Mouse (Mus musculus): Measurements from ENCODE around the gene Cdc6. TPM values are rescaled to one million over a fixed set of nuclear protein-coding genes. Genes with fewer than 3 reads are reported as not detected.

Gene Cdc6
- total and polyA plus RNA-seq, 3 experiments = 4.1 to 63.4 (median 60.7) TPM

GRCm38 (mm10) chr11:98954373-98954772, 46.8 kb downstream of the Cdc6 start:
- Histone ChIP-seq H3K9me3 (replicated peaks) (no peaks in the 10 kb centered on the region), H3K27me3 (ENCODE audit: insufficient read depth, low read length) (no peaks in the 10 kb centered on the region), H3K4me3 (ENCODE audit: low read depth, low read length) (peak overlapping the region; percentile 59; the same call in 1 of the 2 replicates), H3K4me1 (ENCODE audit: insufficient read depth, low read depth, low read length) (peaks cover 97% of the 10 kb centered on the region), H3K36me3 (replicated peaks) (peaks cover 70% of the 10 kb centered on the region)
- 0 out of 2 replicates have a peak, but pooled peaks have one; percentile 11 for ATAC-seq (ENCODE audit: extremely low read depth, insufficient number of reproducible peaks, low FRiP score, poor library complexity, severe bottlenecking)
- no peak for TF ChIP-seq GATA1 (IDR thresholded peaks at IDR 0.05; ENCODE audit: borderline replicate concordance, low read length)
- no peak for TF ChIP-seq POLR2AphosphoS5 (IDR thresholded peaks at IDR 0.05; ENCODE audit: insufficient replicate concordance, low read depth, low read length)
- no peak for TF ChIP-seq CTCF (IDR thresholded peaks at IDR 0.05; ENCODE audit: low read depth, low read length)
- TF ChIP-seq GATA2 (IDR thresholded peaks at IDR 0.05; ENCODE audit: borderline replicate concordance, low read depth, low read length) = no peak
- TF ChIP-seq TAL1 (conservative IDR thresholded peaks at IDR 0.05; ENCODE audit: low read depth, low read length) = no peak
- peak; percentile 45 for DNase-seq (ENCODE audit: low spot score)

GRCm38 (mm10) chr11:98954801-98955706, 47.5 kb downstream of the Cdc6 start:
- ATAC-seq (ENCODE audit: extremely low read depth, insufficient number of reproducible peaks, low FRiP score, poor library complexity, severe bottlenecking) = no peak
- Histone ChIP-seq H3K4me3 (ENCODE audit: low read depth, low read length) (peak overlapping the region; percentile 59; the same call in 1 of the 2 replicates), H3K4me1 (ENCODE audit: insufficient read depth, low read depth, low read length) (peaks cover 97% of the 10 kb centered on the region), H3K36me3 (replicated peaks) (peaks cover 64% of the 10 kb centered on the region), H3K9me3 (replicated peaks) (no peaks in the 10 kb centered on the region), H3K27me3 (ENCODE audit: insufficient read depth, low read length) (no peaks in the 10 kb centered on the region)
- TF ChIP-seq TAL1 (conservative IDR thresholded peaks at IDR 0.05; ENCODE audit: low read depth, low read length) = no peak
- no peak for TF ChIP-seq POLR2AphosphoS5 (IDR thresholded peaks at IDR 0.05; ENCODE audit: insufficient replicate concordance, low read depth, low read length)
- no peak for TF ChIP-seq GATA1 (IDR thresholded peaks at IDR 0.05; ENCODE audit: borderline replicate concordance, low read length)
- TF ChIP-seq GATA2 (IDR thresholded peaks at IDR 0.05; ENCODE audit: borderline replicate concordance, low read depth, low read length) = no peak
- no peak for TF ChIP-seq CTCF (IDR thresholded peaks at IDR 0.05; ENCODE audit: low read depth, low read length)
- DNase-seq (ENCODE audit: low spot score) = peak; percentile 58

DNA sequence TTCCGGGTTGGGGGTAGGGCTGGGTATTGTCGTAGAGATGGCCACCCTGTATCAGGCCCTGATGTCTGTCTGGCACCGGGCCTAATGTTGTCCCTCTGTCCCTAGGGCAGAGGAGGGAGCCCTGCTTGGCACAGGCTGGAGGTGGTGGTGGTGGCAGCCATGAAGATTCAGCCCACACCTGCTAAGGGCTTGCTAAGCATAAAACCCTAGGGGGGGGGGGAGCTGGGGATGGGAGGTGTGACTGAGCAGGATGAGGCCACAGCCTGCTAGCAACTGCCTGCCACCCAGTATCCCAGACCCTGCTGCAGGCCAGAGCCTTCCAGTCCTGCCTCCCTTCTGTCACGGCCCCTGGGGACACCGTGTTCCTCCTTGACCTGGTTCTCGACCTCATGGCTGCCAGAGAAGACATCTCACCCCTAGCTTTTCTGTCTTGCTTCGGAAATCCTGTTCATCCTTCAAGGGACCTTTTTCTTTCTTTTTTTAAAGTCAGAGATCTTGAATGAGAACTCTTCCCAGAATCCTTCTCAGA, 48.2 kb downstream of the Cdc6 start:
- H3K4me1 ChIP-seq (ENCODE audit: insufficient read depth, low read depth, low read length) = peaks cover 96% of the 10 kb centered on the region
- no peak for ATAC-seq (ENCODE audit: extremely low read depth, insufficient number of reproducible peaks, low FRiP score, poor library complexity, severe bottlenecking)
- TF ChIP-seq GATA2 (IDR thresholded peaks at IDR 0.05; ENCODE audit: borderline replicate concordance, low read depth, low read length) = no peak
- H3K4me3 ChIP-seq (ENCODE audit: low read depth, low read length) = peak overlapping the region; percentile 66; the same call in 1 of the 2 replicates
- peaks cover under 1% of the 10 kb centered on the region; the same call in 1 of the 2 replicates for H3K27me3 ChIP-seq (ENCODE audit: insufficient read depth, low read length)
- peaks cover 56% of the 10 kb centered on the region for H3K36me3 ChIP-seq (replicated peaks)
- DNase-seq (ENCODE audit: low spot score) = peak; percentile 53
- no peaks in the 10 kb centered on the region for H3K9me3 ChIP-seq (replicated peaks)

DNA sequence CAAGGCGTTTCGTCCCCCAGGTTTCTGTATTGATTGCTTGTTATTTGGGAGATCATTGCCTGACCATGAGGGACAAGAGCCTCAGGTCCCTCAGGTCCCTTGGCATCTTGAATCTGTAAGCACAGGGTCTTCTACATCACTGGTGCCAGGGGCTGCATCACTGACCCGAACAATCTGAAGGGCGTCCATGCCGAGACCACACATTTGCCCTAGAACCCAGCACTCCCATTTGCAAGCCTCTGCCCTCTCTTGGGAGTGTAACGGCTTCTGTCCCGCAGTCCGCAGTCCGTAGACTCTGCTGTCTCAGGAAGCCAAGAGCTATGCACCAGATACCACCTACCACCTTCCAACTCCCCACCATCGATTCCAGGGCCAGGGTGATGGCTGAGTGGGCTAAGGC, 48.7 kb downstream of the Cdc6 start:
- peak overlapping the region; percentile 56; the same call in 1 of the 2 replicates for H3K4me3 ChIP-seq (ENCODE audit: low read depth, low read length)
- peaks cover 55% of the 10 kb centered on the region for H3K36me3 ChIP-seq (replicated peaks)
- peaks cover 6% of the 10 kb centered on the region; the same call in 1 of the 2 replicates for H3K27me3 ChIP-seq (ENCODE audit: insufficient read depth, low read length)
- ATAC-seq (ENCODE audit: extremely low read depth, insufficient number of reproducible peaks, low FRiP score, poor library complexity, severe bottlenecking) = no peak
- no peak for DNase-seq (ENCODE audit: low spot score)
- peaks cover 96% of the 10 kb centered on the region for H3K4me1 ChIP-seq (ENCODE audit: insufficient read depth, low read depth, low read length)
- no peak for TF ChIP-seq GATA1 (IDR thresholded peaks at IDR 0.05; ENCODE audit: borderline replicate concordance, low read length)
- no peaks in the 10 kb centered on the region for H3K9me3 ChIP-seq (replicated peaks)

DNA sequence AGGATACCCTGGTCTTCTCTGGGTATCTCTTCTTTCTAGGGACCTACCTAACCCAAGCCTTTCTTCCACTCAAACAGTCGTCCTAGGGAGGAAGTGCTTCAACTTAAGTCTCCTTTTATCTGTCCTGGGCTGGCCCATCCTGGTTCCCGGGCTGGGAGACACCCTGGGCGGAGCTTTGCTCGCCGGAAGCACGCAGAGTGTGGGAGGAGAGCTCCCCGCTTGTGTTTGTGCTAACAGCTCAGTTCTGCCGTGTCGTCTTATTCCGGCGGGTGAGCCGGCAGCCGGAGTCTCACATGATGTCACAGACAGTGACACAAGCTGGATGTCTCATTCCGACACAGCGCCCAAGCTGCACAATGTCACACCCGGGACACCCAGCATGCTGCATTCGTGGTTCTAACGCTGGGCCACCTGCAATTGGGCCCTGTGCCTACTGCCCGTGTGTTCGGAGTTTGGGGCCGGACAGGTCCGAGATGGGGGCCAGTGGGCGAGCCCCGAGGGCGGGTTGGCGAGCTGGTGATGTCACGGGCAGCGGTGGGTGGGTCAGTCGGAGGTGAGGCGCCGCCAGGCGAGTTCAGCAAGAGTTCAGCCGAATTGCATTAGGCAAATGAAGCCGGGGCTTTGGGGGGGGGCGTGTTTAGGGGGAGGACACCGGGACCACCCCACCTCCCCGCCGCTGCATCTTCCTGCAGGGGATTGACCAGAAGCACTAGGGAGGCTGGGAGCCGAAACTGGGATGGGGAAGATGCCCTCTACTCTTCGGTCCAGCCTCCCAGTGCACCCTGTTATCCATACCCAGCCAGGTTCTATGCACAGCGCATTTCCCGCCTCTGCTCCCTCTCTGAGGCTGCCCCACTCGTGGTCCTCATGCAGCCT, 52.1 kb downstream of the Cdc6 start:
- TF ChIP-seq GATA2 (IDR thresholded peaks at IDR 0.05; ENCODE audit: borderline replicate concordance, low read depth, low read length) = no peak
- no peak for TF ChIP-seq CTCF (IDR thresholded peaks at IDR 0.05; ENCODE audit: low read depth, low read length)
- TF ChIP-seq GATA1 (IDR thresholded peaks at IDR 0.05; ENCODE audit: borderline replicate concordance, low read length) = no peak
- no peak for TF ChIP-seq POLR2AphosphoS5 (IDR thresholded peaks at IDR 0.05; ENCODE audit: insufficient replicate concordance, low read depth, low read length)
- TF ChIP-seq TAL1 (conservative IDR thresholded peaks at IDR 0.05; ENCODE audit: low read depth, low read length) = no peak
- peak; percentile 84 for DNase-seq (ENCODE audit: low spot score)
- Histone ChIP-seq H3K36me3 (replicated peaks) (peaks cover 50% of the 10 kb centered on the region), H3K27me3 (ENCODE audit: insufficient read depth, low read length) (peaks cover 24% of the 10 kb centered on the region), H3K9me3 (replicated peaks) (no peaks in the 10 kb centered on the region), H3K4me3 (ENCODE audit: low read depth, low read length) (peak overlapping the region; percentile 77), H3K4me1 (ENCODE audit: insufficient read depth, low read depth, low read length) (peaks cover 96% of the 10 kb centered on the region)
- ATAC-seq (ENCODE audit: extremely low read depth, insufficient number of reproducible peaks, low FRiP score, poor library complexity, severe bottlenecking) = peak; percentile 60
